Mouse (Mus musculus): ENCODE measurements around the gene Angptl4.
A peak's percentile ranks its signal among the peaks of the same experiment; 100 is the strongest.
"Not testable (repeated sequence)": the region's sequence is repeated elsewhere in the genome, so short reads cannot be mapped to it uniquely, and the experiment has no call there.

Gene Angptl4

DNA sequence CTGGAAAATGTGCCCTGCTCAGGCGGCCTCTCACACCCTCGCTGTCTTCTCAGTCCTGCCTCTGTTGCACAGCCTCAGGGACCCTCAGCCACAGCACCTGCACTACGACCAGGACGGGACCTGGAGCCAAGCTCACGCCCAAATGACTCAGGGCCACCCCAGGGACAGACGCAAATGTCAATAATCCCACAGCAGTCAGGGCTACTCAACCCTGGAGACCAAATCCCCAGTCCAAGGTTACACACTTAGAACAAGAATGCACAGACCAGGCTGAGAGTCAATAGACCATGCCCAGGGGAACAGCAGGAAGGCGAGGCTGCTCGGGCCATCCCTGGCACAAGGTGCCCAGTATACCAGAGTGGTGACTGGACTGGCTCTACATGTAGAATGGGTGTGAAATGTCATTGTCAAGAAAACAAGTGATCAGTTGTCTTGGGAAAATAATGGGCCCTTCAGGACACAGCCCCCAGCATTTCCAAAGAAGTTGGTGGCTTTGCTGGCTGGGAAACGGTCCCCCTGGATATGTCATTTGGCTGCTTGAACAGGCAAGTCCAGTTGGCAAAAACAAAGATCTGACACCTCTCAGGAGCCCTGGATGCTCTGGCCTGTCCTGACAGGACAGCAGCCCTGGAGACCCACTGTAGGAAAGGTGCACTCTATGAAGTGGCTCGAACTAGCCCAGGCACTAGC lies 26.1 kb downstream of the Angptl4 start:
- DNase-seq (ENCODE audit: low spot score), result peak; percentile 74

GRCm38 (mm10) chr17:33754656-33755055 lies 27.0 kb downstream of the Angptl4 start:
- DNase-seq (ENCODE audit: low spot score), result no peak

GRCm38 (mm10) chr17:33752297-33752696 lies 29.3 kb downstream of the Angptl4 start:
- DNase-seq (ENCODE audit: low spot score), result no peak

GRCm38 (mm10) chr17:33751181-33751580 lies 30.4 kb downstream of the Angptl4 start:
- DNase-seq (ENCODE audit: low spot score), result no peak

- no peak for DNase-seq (ENCODE audit: low spot score)
These were observed 32.2 kb downstream of the Angptl4 start for GRCm38 (mm10) chr17:33749451-33749850.

DNA sequence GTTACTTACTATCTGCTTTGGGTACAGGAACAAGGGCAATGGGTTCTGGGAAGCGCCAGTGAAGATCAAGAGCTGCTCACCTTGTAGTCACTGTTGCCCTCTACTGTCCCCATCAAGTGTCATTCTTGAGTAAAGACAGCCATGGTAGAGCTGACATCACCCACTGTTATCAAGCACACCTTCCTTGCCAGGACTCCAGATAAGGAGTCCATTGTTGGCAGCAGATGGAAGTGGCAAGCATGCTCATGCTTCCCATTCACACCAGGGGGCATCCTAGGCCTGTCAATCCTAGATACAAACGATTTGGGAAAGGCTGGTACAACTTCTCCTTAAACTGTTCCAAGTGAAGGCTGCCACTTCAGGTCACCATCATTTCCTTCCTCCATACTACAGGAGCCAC lies 35.6 kb downstream of the Angptl4 start:
- DNase-seq (ENCODE audit: low spot score), result peak; percentile 83

- DNase-seq (ENCODE audit: low spot score), result no peak
These were observed 36.8 kb downstream of the Angptl4 start for GRCm38 (mm10) chr17:33744686-33745384.

DNA sequence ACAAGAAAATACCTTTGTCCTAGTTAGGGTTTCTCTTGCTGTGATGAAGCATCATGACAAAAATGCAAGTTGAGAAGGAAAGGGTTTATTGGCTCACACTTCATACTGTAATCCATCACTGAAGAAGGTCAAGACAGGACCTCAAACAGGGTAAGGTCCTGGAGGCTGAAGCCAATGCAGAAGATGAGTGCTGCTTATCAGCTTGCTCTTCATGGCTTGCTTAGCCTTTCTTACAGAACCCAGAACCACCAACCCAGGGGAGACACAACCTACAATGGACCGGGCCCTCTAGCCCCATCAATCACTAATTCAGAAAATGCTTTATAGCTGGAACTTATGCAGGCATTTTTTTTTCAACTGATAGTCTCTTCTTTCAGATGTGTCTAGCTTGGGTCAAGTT lies 39.2 kb downstream of the Angptl4 start:
- DNase-seq (ENCODE audit: low spot score), result no peak

DNA sequence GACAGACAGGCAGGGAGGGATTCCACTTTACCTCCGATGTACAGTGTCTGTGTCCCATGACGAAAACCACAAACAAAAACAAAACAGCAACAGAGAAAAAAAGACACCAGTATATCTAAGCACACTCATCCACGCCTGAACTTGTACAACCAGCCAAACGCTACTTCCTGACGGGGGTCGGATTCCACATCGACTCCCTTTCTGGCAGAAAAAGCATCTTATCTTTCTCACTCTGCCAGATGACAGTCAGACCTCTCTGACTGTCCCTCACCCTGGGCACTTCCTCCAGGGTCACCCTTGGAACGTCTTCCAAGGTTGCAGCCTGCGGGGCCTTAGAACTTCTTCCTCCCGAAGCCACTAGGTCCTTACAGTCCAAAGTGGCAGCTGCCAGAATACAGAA lies 48.1 kb downstream of the Angptl4 start:
- DNase-seq (ENCODE audit: low spot score), result not testable (repeated sequence)

GRCm38 (mm10) chr17:33732556-33733083 lies 49.0 kb downstream of the Angptl4 start:
- DNase-seq (ENCODE audit: low spot score), result not testable (repeated sequence)

DNA sequence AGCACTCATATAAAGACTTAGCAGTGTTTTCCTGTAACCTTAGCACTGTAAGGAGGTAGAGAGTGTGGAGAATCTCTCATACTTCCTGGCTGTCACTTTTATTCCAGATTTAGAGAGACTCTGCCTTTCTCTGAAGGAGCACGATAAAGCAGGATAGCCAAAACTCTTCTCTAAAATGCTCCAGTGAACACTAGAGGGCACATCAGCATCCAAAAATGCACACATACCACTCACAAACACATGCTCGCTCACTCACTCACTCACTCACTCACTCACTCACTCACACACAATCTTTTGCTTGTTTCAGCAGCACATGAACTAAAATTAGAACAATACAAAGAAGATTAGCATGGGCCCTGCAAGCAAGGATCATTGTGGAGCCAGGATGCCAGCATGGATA lies 52.4 kb downstream of the Angptl4 start:
- DNase-seq (ENCODE audit: low spot score), result peak; percentile 73

GRCm38 (mm10) chr17:33728396-33728795 lies 53.2 kb downstream of the Angptl4 start:
- DNase-seq (ENCODE audit: low spot score), result no peak

All from adipocyte (in vitro differentiated cells).